Mouse (Mus musculus) intestine, embryonic 15.5 days (tissue): ENCODE data around the gene Atp6v1b1. TPM values are rescaled to one million over a fixed set of nuclear protein-coding genes. Genes with fewer than 3 reads are reported as not detected.

Source experiments
- ATAC-seq: fragments of 200-750 bp; cut with Nextera tagmentation; 2 replicates; pipeline ENCODE4 v1.8.0; 2017; ENCODE audit warnings: moderate TSS enrichment, moderate library complexity
- H3K27ac ChIP-seq: fragments of 300-500 bp; sonication (generic); 2 replicates; pipeline ENCODE4 v1.5.1; 2015; ENCODE audit warnings: mild to moderate bottlenecking, inconsistent platforms
- H3K27me3 ChIP-seq: fragments of 300-500 bp; sonication (generic); replicated peaks from 2 replicates; pipeline ENCODE4 v1.6.1; 2015; ENCODE audit warnings: inconsistent platforms
- H3K36me3 ChIP-seq: fragments of 300-500 bp; sonication (generic); 2 replicates; pipeline ENCODE4 v1.6.1; 2015; ENCODE audit warnings: inconsistent platforms
- H3K4me1 ChIP-seq: fragments of 300-500 bp; sonication (generic); replicated peaks from 2 replicates; pipeline ENCODE4 v1.6.1; 2015; ENCODE audit warnings: inconsistent platforms
- H3K4me2 ChIP-seq: fragments of 300-500 bp; sonication (generic); replicated peaks from 2 replicates; pipeline ENCODE4 v1.6.1; 2015; ENCODE audit warnings: mild to moderate bottlenecking, inconsistent platforms
- H3K4me3 ChIP-seq: fragments of 300-500 bp; sonication (generic); replicated peaks from 2 replicates; pipeline ENCODE4 v1.5.1; 2015; ENCODE audit warnings: inconsistent platforms
- H3K9ac ChIP-seq: fragments of 300-500 bp; sonication (generic); 2 replicates; pipeline ENCODE4 v1.6.1; 2015; ENCODE audit warnings: inconsistent platforms
- H3K9me3 ChIP-seq: fragments of 300-500 bp; sonication (generic); 2 replicates; pipeline ENCODE4 v1.6.1; 2016; ENCODE audit warnings: inconsistent platforms
- WGBS: fragments of 180-500 bp; shearing (Covaris S2); methylation state at CpG from one replicate; pipeline ENCODE4 v1.1.7; 2015; 5-methylcytosine and 5-hydroxymethylcytosine counted together
- polyA plus RNA-seq: library from polyadenylated mRNA; unstranded; fragments of >200 nt; fragmentation: Nextera tagmentation; extraction: Ambion mirVana; gene quantifications from 2 replicates; pipeline ENCODE4 v1.2.1, GENCODE M21; 2015

Atp6v1b1 gene
- polyA plus RNA-seq, 1 experiment from 2014 or later: 0.08 TPM

- 4% methylated on average over 6 of the region's 6 CpGs for WGBS
- H3K27me3 ChIP-seq: peaks cover 99% of the 10 kb centered on the region
- no peak for ATAC-seq
These were observed 34.9 kb upstream of the Atp6v1b1 start for GRCm38 (mm10) chr6:83707738-83708510.

DNA sequence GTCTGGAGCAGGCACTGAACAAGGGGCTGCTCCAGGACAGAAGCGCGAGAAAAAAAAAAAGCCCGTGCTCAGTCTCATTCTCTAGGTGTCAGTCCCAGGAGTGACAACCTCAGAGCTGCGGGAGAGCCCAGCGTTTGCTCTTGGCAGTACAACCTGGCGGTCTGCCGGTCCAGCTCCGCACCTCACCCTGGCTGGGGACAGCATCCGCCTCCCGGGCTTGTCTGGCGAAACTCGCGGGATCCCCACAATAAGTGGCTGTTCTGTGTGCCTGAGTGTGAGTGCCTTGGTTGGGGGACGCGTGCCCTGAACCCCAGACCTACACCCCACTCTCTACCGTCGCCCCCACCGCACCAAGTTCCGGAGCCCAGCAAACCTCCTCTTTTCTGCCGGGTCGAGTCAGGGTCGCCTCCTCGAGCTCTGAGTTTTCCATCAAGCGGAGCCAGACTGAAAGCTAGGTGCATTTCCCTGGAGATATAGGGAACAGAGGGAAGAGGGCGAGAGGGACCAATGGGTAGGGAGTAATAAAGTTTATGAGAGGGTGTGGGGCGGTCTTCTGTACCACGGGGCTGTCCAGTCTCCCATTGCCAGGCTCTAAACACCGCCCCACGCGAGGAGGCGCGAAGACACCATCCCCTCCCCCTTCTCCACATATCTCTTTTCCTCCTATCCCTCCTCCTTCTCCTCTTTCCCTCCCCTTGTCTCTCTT lies 32.3 kb upstream of the Atp6v1b1 start:
- no peak overlapping the region for H3K9ac ChIP-seq
- 2% methylated on average over 31 of the region's 32 CpGs for WGBS
- H3K9me3 ChIP-seq: no peaks in the 10 kb centered on the region
- peaks cover 98% of the 10 kb centered on the region for H3K27me3 ChIP-seq
- peak; percentile 84 for ATAC-seq
- H3K4me3 ChIP-seq: peak overlapping the region; percentile 42
- H3K27ac ChIP-seq: no peak overlapping the region
- H3K4me2 ChIP-seq: peak overlapping the region; percentile 85
- H3K4me1 ChIP-seq: peaks cover 27% of the 10 kb centered on the region
- no peaks in the 10 kb centered on the region for H3K36me3 ChIP-seq

More at GRCm38 (mm10) chr6:83707738-83708510, 34.9 kb upstream of the Atp6v1b1 start:
- Histone ChIP-seq H3K4me1 (peaks cover 20% of the 10 kb centered on the region), H3K4me3 (no peak overlapping the region), H3K4me2 (no peak overlapping the region), H3K36me3 (no peaks in the 10 kb centered on the region), H3K9me3 (no peaks in the 10 kb centered on the region), H3K9ac (no peak overlapping the region), H3K27ac (no peak overlapping the region)

DNA sequence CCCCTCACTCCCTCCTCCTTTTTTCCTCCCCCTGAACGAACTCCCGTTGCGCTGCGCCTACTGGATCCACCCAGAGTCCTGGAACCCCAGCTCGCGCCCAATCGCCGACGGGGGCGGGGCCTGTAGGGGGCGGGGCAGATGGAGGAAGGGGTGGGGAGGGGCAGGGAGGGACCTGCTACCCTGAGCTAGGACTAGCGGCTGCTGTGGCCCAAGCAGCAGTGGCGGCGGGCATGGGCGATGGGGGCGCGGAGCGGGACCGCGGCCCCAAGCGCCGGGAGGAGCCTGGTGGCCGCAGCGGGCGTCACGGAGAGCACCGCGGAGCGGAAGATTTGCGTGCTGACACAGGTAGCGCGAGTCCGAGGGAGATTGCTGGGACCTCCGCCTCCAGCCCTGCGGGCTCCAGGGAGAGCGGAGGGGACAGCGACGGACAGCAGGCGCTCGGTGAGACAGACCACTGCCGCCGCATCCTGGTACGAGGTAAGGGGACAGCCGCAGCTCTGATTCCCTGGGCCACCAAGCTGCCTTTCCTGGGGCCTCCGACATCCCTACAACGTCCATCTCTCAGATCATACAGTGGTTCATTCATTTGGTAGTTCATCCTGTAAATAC lies 31.6 kb upstream of the Atp6v1b1 start, which contains the start of gene Vax2:
Gene Vax2, plus strand, starts transcription at position 198 of the 609 bp plus-strand sequence.
- Histone ChIP-seq H3K9ac (no peak within 1 kb of the TSS), H3K4me2 (peak within 1 kb of the TSS; percentile 85), H3K4me3 (peak within 1 kb of the TSS; percentile 42), H3K36me3 (no peaks in the 10 kb centered on the region), H3K27me3 (peaks cover 98% of the 10 kb centered on the region), H3K27ac (no peak within 1 kb of the TSS), H3K9me3 (no peaks in the 10 kb centered on the region), H3K4me1 (peaks cover 29% of the 10 kb centered on the region)
- WGBS: under 1% methylated on average over 45 of the region's 46 CpGs
- peak; percentile 93 for ATAC-seq

DNA sequence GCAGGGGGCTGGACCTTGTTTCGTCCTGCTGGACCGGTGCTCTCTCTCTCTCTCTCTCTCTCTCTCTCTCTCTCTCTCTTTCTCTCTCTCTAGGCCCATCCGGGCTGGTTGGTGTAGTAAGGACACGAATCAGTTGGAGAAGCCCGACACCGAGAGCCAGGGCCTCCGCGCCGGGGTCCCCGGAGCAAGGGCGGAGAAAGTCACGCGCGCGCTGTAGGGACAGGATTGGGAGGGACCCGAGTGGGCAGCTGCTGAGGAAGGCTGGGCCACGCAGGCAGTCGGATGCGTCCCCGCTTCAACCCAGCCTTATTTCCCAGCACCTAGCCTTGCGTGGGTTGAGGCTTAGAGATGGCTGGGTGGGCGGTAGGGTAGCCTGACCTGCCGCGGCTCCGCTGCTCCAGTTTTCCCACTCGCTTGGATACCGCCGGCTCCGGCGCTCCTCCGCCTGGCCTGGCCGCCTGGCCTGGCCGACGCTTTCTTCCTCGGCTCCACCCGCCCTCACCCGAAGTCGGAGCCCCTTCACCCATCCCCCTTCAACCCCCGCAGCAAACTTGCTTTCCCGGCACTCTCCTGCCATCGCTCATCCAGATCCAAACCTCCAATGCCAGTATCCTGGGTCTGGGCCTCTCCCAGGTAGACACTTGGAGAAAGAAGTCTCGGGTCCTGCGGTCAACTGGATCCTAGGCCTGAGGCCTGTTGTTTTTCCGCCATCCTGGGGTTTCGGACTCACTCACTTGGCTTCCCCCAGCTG lies 30.9 kb upstream of the Atp6v1b1 start:
- H3K9ac ChIP-seq: no peak overlapping the region
- ATAC-seq: no peak
- no peak overlapping the region for H3K27ac ChIP-seq
- peaks cover 29% of the 10 kb centered on the region for H3K4me1 ChIP-seq
- H3K4me2 ChIP-seq: peak overlapping the region; percentile 85
- H3K4me3 ChIP-seq: peak overlapping the region; percentile 42
- H3K9me3 ChIP-seq: no peaks in the 10 kb centered on the region
- peaks cover 95% of the 10 kb centered on the region for H3K27me3 ChIP-seq
- 3% methylated on average over 44 of the region's 45 CpGs for WGBS
- no peaks in the 10 kb centered on the region for H3K36me3 ChIP-seq

GRCm38 (mm10) chr6:83713271-83714136 lies 29.3 kb upstream of the Atp6v1b1 start:
- ATAC-seq: no peak
- Histone ChIP-seq H3K27ac (no peak overlapping the region), H3K9me3 (no peaks in the 10 kb centered on the region), H3K36me3 (no peaks in the 10 kb centered on the region), H3K4me1 (peaks cover 29% of the 10 kb centered on the region), H3K4me2 (no peak overlapping the region), H3K9ac (no peak overlapping the region), H3K27me3 (peaks cover 95% of the 10 kb centered on the region), H3K4me3 (no peak overlapping the region)
- 4% methylated on average over 12 of the region's 12 CpGs for WGBS

- Histone ChIP-seq H3K4me3 (no peak overlapping the region), H3K36me3 (no peaks in the 10 kb centered on the region), H3K4me2 (no peak overlapping the region), H3K27ac (no peak overlapping the region), H3K9ac (no peak overlapping the region), H3K27me3 (peaks cover 92% of the 10 kb centered on the region), H3K9me3 (no peaks in the 10 kb centered on the region), H3K4me1 (peaks cover 29% of the 10 kb centered on the region)
- WGBS: 3% methylated on average over 34 of the region's 34 CpGs
- no peak for ATAC-seq
These were observed 28.3 kb upstream of the Atp6v1b1 start for GRCm38 (mm10) chr6:83714221-83715123.

- 3% methylated on average over 30 of the region's 30 CpGs for WGBS
- H3K9me3 ChIP-seq: no peaks in the 10 kb centered on the region
- no peaks in the 10 kb centered on the region for H3K36me3 ChIP-seq
- no peak overlapping the region for H3K4me3 ChIP-seq
- H3K9ac ChIP-seq: no peak overlapping the region
- no peak overlapping the region for H3K4me2 ChIP-seq
- no peak overlapping the region for H3K27ac ChIP-seq
- ATAC-seq: no peak
- H3K4me1 ChIP-seq: peaks cover 25% of the 10 kb centered on the region
- H3K27me3 ChIP-seq: peaks cover 87% of the 10 kb centered on the region
These were observed 27.2 kb upstream of the Atp6v1b1 start for GRCm38 (mm10) chr6:83715461-83716196.

DNA sequence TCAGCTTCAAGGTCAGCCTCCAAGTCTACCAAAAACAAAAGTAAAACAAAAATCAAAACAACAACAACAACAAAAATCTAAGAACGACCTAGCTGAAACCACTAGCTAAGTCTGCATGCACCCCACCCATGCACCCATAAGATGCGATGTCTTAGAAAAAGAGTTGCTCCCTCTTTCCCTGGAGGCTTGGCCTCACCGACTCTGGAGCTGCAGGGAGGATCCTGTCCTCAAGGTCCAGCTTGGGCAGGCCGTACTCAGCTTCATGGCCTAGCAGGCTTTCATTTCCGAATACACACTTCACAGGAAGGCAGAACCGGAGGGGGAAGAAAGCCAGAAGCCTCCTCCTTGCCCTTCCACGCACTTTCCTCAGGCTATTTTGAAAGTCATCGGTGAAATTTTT lies 25.8 kb upstream of the Atp6v1b1 start:
- peaks cover 87% of the 10 kb centered on the region for H3K27me3 ChIP-seq
- 4% methylated on average over 8 of the region's 8 CpGs for WGBS
- H3K4me3 ChIP-seq: no peak overlapping the region
- H3K9ac ChIP-seq: no peak overlapping the region
- H3K9me3 ChIP-seq: no peaks in the 10 kb centered on the region
- H3K4me2 ChIP-seq: no peak overlapping the region
- H3K27ac ChIP-seq: no peak overlapping the region
- no peaks in the 10 kb centered on the region for H3K36me3 ChIP-seq
- ATAC-seq: no peak
- H3K4me1 ChIP-seq: peaks cover 11% of the 10 kb centered on the region

DNA sequence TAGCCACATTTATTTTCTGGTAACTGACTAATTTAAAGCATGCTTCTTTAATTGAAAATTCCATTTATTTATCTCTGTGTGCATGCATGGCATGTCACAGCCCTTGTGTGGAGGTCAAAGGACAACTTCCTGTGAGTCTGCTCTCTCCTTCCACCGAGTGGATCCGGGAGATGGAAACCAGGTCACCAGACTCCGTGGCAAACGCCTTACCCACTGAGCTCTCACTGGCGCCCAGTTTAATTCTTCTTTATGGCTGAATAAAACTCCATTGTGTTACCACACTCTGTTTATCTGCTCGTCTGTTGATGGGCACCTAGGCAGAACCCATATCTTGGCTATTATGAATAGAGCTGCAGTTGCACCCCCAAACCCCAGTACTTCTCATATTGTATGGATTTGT lies 20.3 kb upstream of the Atp6v1b1 start:
- H3K27ac ChIP-seq: no peak overlapping the region
- no peaks in the 10 kb centered on the region for H3K36me3 ChIP-seq
- ATAC-seq: no peak
- H3K9me3 ChIP-seq: no peaks in the 10 kb centered on the region
- H3K4me1 ChIP-seq: no peaks in the 10 kb centered on the region
- H3K9ac ChIP-seq: no peak overlapping the region
- peaks cover 47% of the 10 kb centered on the region for H3K27me3 ChIP-seq
- no peak overlapping the region for H3K4me3 ChIP-seq
- no peak overlapping the region for H3K4me2 ChIP-seq
- WGBS: 19% methylated on average over 6 of the region's 6 CpGs

GRCm38 (mm10) chr6:83727178-83727577 lies 15.6 kb upstream of the Atp6v1b1 start:
- WGBS: 41% methylated on average over 4 of the region's 4 CpGs

More at GRCm38 (mm10) chr6:83727178-83727577, 15.6 kb upstream of the Atp6v1b1 start:
- Histone ChIP-seq H3K27me3 (peaks cover 10% of the 10 kb centered on the region), H3K4me3 (no peak overlapping the region), H3K4me1 (no peaks in the 10 kb centered on the region), H3K9me3 (no peaks in the 10 kb centered on the region), H3K36me3 (no peaks in the 10 kb centered on the region), H3K4me2 (no peak overlapping the region), H3K27ac (no peak overlapping the region), H3K9ac (no peak overlapping the region)
- ATAC-seq: no peak
